Mouse (Mus musculus): ENCODE data around the gene Tmprss11f. TPM values are rescaled to one million over a fixed set of nuclear protein-coding genes. Genes with fewer than 3 reads are reported as not detected.

The Tmprss11f gene
- polyA plus RNA-seq, 1 experiment from 2014 or later = not detected

DNA sequence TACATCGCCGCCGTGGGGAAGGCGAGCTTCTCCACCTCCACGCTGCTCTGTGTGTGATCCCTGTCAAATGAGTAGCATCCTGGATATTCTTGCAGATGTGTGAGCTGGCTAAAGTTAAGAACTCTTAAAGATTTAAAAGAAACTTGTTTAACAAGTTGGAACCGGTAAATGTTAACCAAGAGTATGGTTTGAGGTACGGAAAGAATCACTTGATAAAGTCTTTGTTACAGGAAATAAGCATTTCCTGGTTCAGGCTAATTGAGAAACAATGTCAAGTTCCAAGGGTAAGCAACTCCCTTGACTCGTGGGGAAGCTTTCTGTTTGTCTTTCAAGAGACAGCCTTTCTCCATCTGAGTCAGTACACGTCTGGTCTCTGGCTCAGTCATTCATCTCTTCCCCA lies 113.7 kb downstream of the Tmprss11f start, which contains the start of gene Tmprss11g:
Gene Tmprss11g, minus strand, starts transcription at position 101 of the 400 bp plus-strand sequence.
- no peak within 1 kb of the TSS for H3K4me3 ChIP-seq (replicated peaks)
- no peak within 1 kb of the TSS for H3K9ac ChIP-seq (replicated peaks)
- no peaks in the 10 kb centered on the region for H3K36me3 ChIP-seq
- ATAC-seq = no peak
- 87% methylated on average over 9 of the region's 9 CpGs for WGBS
- no peak within 1 kb of the TSS for H3K27ac ChIP-seq
- no peaks in the 10 kb centered on the region for H3K27me3 ChIP-seq
- H3K4me2 ChIP-seq (replicated peaks) = no peak within 1 kb of the TSS
- H3K4me1 ChIP-seq (replicated peaks) = no peaks in the 10 kb centered on the region
- no peaks in the 10 kb centered on the region for H3K9me3 ChIP-seq

DNA sequence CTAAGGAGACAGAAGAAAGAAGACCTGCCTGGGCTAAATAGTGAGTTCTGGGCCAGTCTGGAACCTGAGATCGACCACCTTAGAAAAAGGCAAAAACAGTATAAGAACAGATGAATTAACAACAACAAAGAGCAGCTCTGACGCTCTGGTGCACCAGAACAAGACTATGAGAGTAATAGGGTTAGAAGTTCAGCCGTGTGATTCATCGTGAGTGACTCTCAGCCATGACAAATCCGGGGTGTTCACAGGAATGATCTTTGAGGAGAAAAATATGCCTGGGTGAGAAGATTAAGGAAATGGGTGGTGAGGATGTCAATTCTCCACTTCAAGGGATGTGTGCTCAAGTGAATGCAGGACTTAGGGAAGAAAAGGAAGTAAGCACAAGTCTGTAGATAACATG lies 120.7 kb downstream of the Tmprss11f start:
- Histone ChIP-seq H3K27me3 (no peaks in the 10 kb centered on the region), H3K9me3 (no peaks in the 10 kb centered on the region), H3K4me1 (replicated peaks) (no peaks in the 10 kb centered on the region), H3K9ac (replicated peaks) (no peak overlapping the region), H3K4me2 (replicated peaks) (no peak overlapping the region), H3K27ac (no peak overlapping the region), H3K4me3 (replicated peaks) (no peak overlapping the region), H3K36me3 (no peaks in the 10 kb centered on the region)
- WGBS = 33% methylated on average over 5 of the region's 5 CpGs
- no peak for ATAC-seq

DNA sequence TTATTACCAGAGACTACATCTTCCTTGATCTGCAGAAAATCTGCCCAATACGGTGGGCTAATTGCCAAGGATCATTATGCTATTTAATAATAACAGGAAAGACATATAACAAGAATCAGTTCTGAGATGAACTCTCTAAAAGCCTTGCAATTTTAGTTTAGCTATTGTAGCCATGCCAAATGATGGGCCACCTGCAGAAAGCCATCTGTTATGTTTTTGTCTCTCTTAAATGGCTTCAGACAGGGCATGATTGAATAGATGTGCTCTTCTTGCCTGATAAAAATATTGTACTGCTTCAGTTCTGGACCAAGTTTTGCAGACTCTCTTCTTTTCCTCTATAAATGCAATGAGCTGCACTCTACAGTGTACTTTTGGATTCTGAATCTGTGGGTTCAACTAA lies 138.8 kb downstream of the Tmprss11f start:
- 84% methylated on average over 1 of the region's 1 CpGs for WGBS
- Histone ChIP-seq H3K4me1 (replicated peaks) (no peaks in the 10 kb centered on the region), H3K27ac (no peak overlapping the region), H3K4me2 (replicated peaks) (no peak overlapping the region), H3K27me3 (no peaks in the 10 kb centered on the region), H3K4me3 (replicated peaks) (no peak overlapping the region), H3K9ac (replicated peaks) (no peak overlapping the region), H3K9me3 (no peaks in the 10 kb centered on the region), H3K36me3 (no peaks in the 10 kb centered on the region)
- no peak for ATAC-seq

DNA sequence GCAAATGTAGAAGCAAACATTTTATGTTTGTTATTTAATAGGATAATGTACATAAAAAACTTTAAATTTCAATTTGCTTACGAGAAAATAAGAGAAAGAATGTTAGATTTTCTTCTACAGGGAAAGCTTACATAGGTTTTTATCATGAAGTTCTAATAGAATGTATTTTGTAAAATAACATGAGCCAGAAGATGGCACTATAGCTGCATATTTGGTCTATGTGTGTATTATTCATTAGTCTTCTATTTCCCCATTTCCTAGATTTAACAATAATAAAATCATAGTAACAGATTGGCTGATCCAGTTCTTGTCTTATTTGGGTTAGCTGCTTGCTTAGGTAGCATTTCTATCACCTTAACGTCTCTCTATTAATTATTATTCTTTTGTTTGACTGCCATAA lies 149.7 kb downstream of the Tmprss11f start:
- H3K9me3 ChIP-seq = no peaks in the 10 kb centered on the region
- WGBS = 77% methylated on average over 2 of the region's 2 CpGs
- H3K27ac ChIP-seq = no peak overlapping the region
- no peaks in the 10 kb centered on the region for H3K4me1 ChIP-seq (replicated peaks)
- H3K9ac ChIP-seq (replicated peaks) = no peak overlapping the region
- H3K36me3 ChIP-seq = no peaks in the 10 kb centered on the region
- no peak for ATAC-seq
- no peak overlapping the region for H3K4me3 ChIP-seq (replicated peaks)
- H3K27me3 ChIP-seq = no peaks in the 10 kb centered on the region
- no peak overlapping the region for H3K4me2 ChIP-seq (replicated peaks)

DNA sequence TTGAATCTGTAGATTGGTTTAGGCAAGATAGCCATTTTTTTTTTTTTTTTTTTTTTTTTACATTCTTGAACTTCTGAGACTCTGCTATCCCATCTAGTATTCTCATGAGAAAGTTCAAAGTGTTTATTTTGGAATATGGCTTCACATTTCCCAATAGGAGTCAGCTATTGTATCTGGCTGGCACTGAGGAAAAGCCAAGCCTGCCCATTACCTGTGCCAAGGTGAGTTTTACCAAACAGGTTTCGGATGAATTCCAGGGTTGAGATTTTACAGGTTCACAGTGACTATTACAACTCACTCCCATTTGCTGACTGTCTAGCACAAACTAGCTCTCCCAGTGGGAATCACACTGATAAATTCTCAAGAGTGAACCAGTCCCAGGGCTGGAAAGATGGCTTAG lies 150.2 kb downstream of the Tmprss11f start:
- H3K36me3 ChIP-seq = no peaks in the 10 kb centered on the region
- ATAC-seq = no peak
- H3K4me1 ChIP-seq (replicated peaks) = no peaks in the 10 kb centered on the region
- H3K27ac ChIP-seq = no peak overlapping the region
- H3K9ac ChIP-seq (replicated peaks) = no peak overlapping the region
- no peak overlapping the region for H3K4me2 ChIP-seq (replicated peaks)
- WGBS = 89% methylated on average over 1 of the region's 1 CpGs
- H3K27me3 ChIP-seq = no peaks in the 10 kb centered on the region
- no peaks in the 10 kb centered on the region for H3K9me3 ChIP-seq
- no peak overlapping the region for H3K4me3 ChIP-seq (replicated peaks)

DNA sequence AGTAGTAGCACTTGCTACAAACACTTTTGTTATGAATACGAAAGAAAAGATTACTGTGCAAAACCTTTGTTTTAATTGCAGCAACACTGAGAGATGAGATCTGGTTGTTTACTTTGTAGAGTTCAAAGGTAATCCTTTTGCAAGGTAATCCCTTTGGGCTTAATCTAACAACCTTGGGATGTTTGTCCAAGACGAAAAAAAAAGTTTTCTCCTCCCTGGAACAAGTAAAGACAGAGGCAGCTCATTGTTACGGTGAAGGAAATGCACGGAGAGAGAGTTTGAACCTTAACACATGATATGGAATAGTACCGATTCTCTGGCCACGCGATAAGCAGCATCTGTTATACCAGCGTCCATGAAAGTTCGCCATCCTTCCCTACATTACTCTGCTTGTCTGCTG lies 158.4 kb downstream of the Tmprss11f start:
- Histone ChIP-seq H3K36me3 (no peaks in the 10 kb centered on the region), H3K27ac (no peak overlapping the region), H3K4me2 (replicated peaks) (no peak overlapping the region), H3K4me3 (replicated peaks) (no peak overlapping the region), H3K27me3 (no peaks in the 10 kb centered on the region), H3K9ac (replicated peaks) (no peak overlapping the region), H3K4me1 (replicated peaks) (no peaks in the 10 kb centered on the region), H3K9me3 (no peaks in the 10 kb centered on the region)
- WGBS = 78% methylated on average over 9 of the region's 9 CpGs
- ATAC-seq = no peak

Other genes with a start within 250 kb of the Tmprss11f start
- not detected in 2 replicates for gene Tmprss11a, start 163.4 kb downstream of the Tmprss11f start, polyA plus RNA-seq (2015; fragmentation: Nextera tagmentation; extraction: Ambion mirVana)
- gene Tmprss11g, start 113.8 kb downstream of the Tmprss11f start, polyA plus RNA-seq (2015; fragmentation: Nextera tagmentation; extraction: Ambion mirVana) = not detected in 2 replicates
- gene Tmprss11b, start 43.9 kb upstream of the Tmprss11f start, polyA plus RNA-seq (2015; fragmentation: Nextera tagmentation; extraction: Ambion mirVana) = not detected in 2 replicates
- 0.07 TPM in 1 of 2 replicates, not detected in the other for gene Tmprss11e, start 113.4 kb upstream of the Tmprss11f start, polyA plus RNA-seq (2015; fragmentation: Nextera tagmentation; extraction: Ambion mirVana)
- gene Ythdc1, start 171.8 kb upstream of the Tmprss11f start, polyA plus RNA-seq (2015; fragmentation: Nextera tagmentation; extraction: Ambion mirVana) = 44.1 and 46.8 TPM in 2 replicates